Mouse (Mus musculus): Measurements from ENCODE around the gene Grcc10. TPM values are rescaled to one million over a fixed set of nuclear protein-coding genes. Genes with fewer than 3 reads are reported as not detected.

The Grcc10 gene
- 616 and 701 TPM in 2 replicates for polyA plus RNA-seq (2014; fragmentation: Nextera tagmentation; extraction: Ambion mirVana)

GRCm38 (mm10) chr6:124740888-124741761 is at the start of gene Grcc10:
Grcc10 (minus strand) TSS chr6:124741374.
- Histone ChIP-seq H3K9ac (peak within 1 kb of the TSS; percentile 96), H3K4me1 (replicated peaks; ENCODE audit: control insufficient read depth, insufficient read depth, low read length) (peaks cover 31% of the 10 kb centered on the region), H3K9me3 (ENCODE audit: control insufficient read depth, low read length) (no peaks in the 10 kb centered on the region), H3K36me3 (replicated peaks; ENCODE audit: control insufficient read depth, insufficient read depth) (peaks cover 30% of the 10 kb centered on the region), H3K4me3 (replicated peaks; ENCODE audit: low read length) (peak within 1 kb of the TSS; percentile 73), H3K4me2 (replicated peaks) (peak within 1 kb of the TSS; percentile 83), H3K27ac (peak within 1 kb of the TSS; percentile 98), H3K27me3 (ENCODE audit: control insufficient read depth, insufficient read depth, low read length) (no peaks in the 10 kb centered on the region)
- peak; percentile 88 for DNase-seq (ENCODE audit: low spot score)
- WGBS, result under 1% methylated on average over 41 of the region's 41 CpGs
- ATAC-seq (ENCODE audit: low FRiP score), result peak; percentile 78

- DNase-seq (ENCODE audit: low spot score) (no peak), ATAC-seq (ENCODE audit: low FRiP score) (no peak)
- Histone ChIP-seq H3K9me3 (ENCODE audit: control insufficient read depth, low read length) (no peaks in the 10 kb centered on the region), H3K9ac (no peak overlapping the region), H3K4me1 (replicated peaks; ENCODE audit: control insufficient read depth, insufficient read depth, low read length) (0 out of 2 replicates have a peak, but pooled peaks cover 3% of the 10 kb centered on the region), H3K27ac (no peak overlapping the region), H3K4me2 (replicated peaks) (no peak overlapping the region), H3K36me3 (replicated peaks; ENCODE audit: control insufficient read depth, insufficient read depth) (no peaks in the 10 kb centered on the region), H3K27me3 (ENCODE audit: control insufficient read depth, insufficient read depth, low read length) (no peaks in the 10 kb centered on the region), H3K4me3 (replicated peaks; ENCODE audit: low read length) (no peak overlapping the region)
- WGBS, result 79% methylated on average over 4 of the region's 4 CpGs
These were observed 48.9 kb upstream of the Grcc10 start for GRCm38 (mm10) chr6:124790121-124790520.

DNA sequence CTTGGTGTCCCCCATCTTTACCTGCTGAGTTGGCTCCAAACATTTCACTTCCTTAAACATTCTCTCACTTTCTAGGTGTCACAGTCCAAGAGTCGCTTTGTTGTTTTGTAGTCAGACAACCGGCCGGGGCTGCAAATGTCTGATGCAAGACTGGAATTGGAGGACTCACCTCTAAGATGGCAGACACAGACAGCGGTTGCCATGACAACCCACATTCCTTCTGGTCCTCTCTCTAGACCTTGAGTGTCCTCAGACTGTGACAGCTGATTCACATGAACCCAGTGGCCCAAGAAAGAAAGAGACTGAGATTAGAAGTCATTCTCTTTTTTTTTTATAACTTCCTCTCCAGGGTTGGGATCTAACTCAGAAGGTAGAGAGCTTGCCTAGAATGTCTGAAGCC is 48.3 kb upstream of the Grcc10 start:
- no peak for DNase-seq (ENCODE audit: low spot score)
- ATAC-seq (ENCODE audit: low FRiP score), result no peak
- no peaks in the 10 kb centered on the region for H3K9me3 ChIP-seq (ENCODE audit: control insufficient read depth, low read length)
- H3K27ac ChIP-seq, result no peak overlapping the region
- H3K4me1 ChIP-seq (replicated peaks; ENCODE audit: control insufficient read depth, insufficient read depth, low read length), result 0 out of 2 replicates have a peak, but pooled peaks cover 3% of the 10 kb centered on the region
- H3K4me2 ChIP-seq (replicated peaks), result no peak overlapping the region
- H3K36me3 ChIP-seq (replicated peaks; ENCODE audit: control insufficient read depth, insufficient read depth), result no peaks in the 10 kb centered on the region
- H3K9ac ChIP-seq, result no peak overlapping the region
- no peak overlapping the region for H3K4me3 ChIP-seq (replicated peaks; ENCODE audit: low read length)
- WGBS, result 78% methylated on average over 4 of the region's 4 CpGs
- no peaks in the 10 kb centered on the region for H3K27me3 ChIP-seq (ENCODE audit: control insufficient read depth, insufficient read depth, low read length)

- ATAC-seq (ENCODE audit: low FRiP score), result no peak
- H3K4me3 ChIP-seq (replicated peaks; ENCODE audit: low read length), result no peak overlapping the region
- no peak for DNase-seq (ENCODE audit: low spot score)
- no peaks in the 10 kb centered on the region for H3K36me3 ChIP-seq (replicated peaks; ENCODE audit: control insufficient read depth, insufficient read depth)
- no peak overlapping the region for H3K9ac ChIP-seq
- 0 out of 2 replicates have a peak, but pooled peaks cover 3% of the 10 kb centered on the region for H3K4me1 ChIP-seq (replicated peaks; ENCODE audit: control insufficient read depth, insufficient read depth, low read length)
- H3K9me3 ChIP-seq (ENCODE audit: control insufficient read depth, low read length), result no peaks in the 10 kb centered on the region
- H3K27ac ChIP-seq, result no peak overlapping the region
- no peaks in the 10 kb centered on the region for H3K27me3 ChIP-seq (ENCODE audit: control insufficient read depth, insufficient read depth, low read length)
- WGBS, result 74% methylated on average over 10 of the region's 10 CpGs
- no peak overlapping the region for H3K4me2 ChIP-seq (replicated peaks)
These were observed 46.5 kb upstream of the Grcc10 start for GRCm38 (mm10) chr6:124787722-124788121.

- H3K4me3 ChIP-seq (replicated peaks; ENCODE audit: low read length), result no peak overlapping the region
- H3K9me3 ChIP-seq (ENCODE audit: control insufficient read depth, low read length), result no peaks in the 10 kb centered on the region
- no peak overlapping the region for H3K4me2 ChIP-seq (replicated peaks)
- ATAC-seq (ENCODE audit: low FRiP score) (no peak), DNase-seq (ENCODE audit: low spot score) (no peak)
- no peaks in the 10 kb centered on the region for H3K27me3 ChIP-seq (ENCODE audit: control insufficient read depth, insufficient read depth, low read length)
- H3K9ac ChIP-seq, result no peak overlapping the region
- WGBS, result 60% methylated on average over 8 of the region's 8 CpGs
- no peak overlapping the region for H3K27ac ChIP-seq
- H3K4me1 ChIP-seq (replicated peaks; ENCODE audit: control insufficient read depth, insufficient read depth, low read length), result 0 out of 2 replicates have a peak, but pooled peaks cover 3% of the 10 kb centered on the region
- H3K36me3 ChIP-seq (replicated peaks; ENCODE audit: control insufficient read depth, insufficient read depth), result no peaks in the 10 kb centered on the region
These were observed 45.7 kb upstream of the Grcc10 start for GRCm38 (mm10) chr6:124786756-124787420.

DNA sequence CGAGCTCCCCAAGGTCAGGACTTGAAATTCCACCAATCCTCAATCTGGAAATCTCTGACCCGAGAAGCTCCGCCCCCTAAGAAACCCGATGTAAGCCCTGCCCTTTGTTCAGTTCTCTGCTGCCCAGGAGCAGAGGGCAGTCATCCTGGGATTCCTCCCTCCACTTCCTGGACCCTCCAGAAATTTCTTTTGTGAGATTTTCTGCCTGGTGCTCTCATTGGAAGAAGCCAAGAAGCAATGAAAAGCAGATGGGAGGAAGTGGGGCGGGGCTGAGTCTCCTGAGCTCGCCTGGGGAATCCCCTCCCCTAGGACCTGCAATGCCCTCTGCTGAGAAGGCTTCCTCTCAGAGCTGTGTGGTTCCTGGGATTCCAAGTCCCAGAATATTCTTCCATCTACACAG is 41.3 kb upstream of the Grcc10 start:
- no peaks in the 10 kb centered on the region for H3K36me3 ChIP-seq (replicated peaks; ENCODE audit: control insufficient read depth, insufficient read depth)
- no peak overlapping the region for H3K4me2 ChIP-seq (replicated peaks)
- WGBS, result 31% methylated on average over 6 of the region's 6 CpGs
- peaks cover 13% of the 10 kb centered on the region; the same call in 1 of the 2 replicates for H3K4me1 ChIP-seq (replicated peaks; ENCODE audit: control insufficient read depth, insufficient read depth, low read length)
- H3K9ac ChIP-seq, result no peak overlapping the region
- ATAC-seq (ENCODE audit: low FRiP score), result no peak
- no peak overlapping the region for H3K4me3 ChIP-seq (replicated peaks; ENCODE audit: low read length)
- H3K27me3 ChIP-seq (ENCODE audit: control insufficient read depth, insufficient read depth, low read length), result 0 out of 2 replicates have a peak, but pooled peaks cover 4% of the 10 kb centered on the region
- H3K9me3 ChIP-seq (ENCODE audit: control insufficient read depth, low read length), result no peaks in the 10 kb centered on the region
- DNase-seq (ENCODE audit: low spot score), result no peak
- H3K27ac ChIP-seq, result no peak overlapping the region

- Histone ChIP-seq H3K4me2 (replicated peaks) (no peak overlapping the region), H3K36me3 (replicated peaks; ENCODE audit: control insufficient read depth, insufficient read depth) (no peaks in the 10 kb centered on the region), H3K27ac (no peak overlapping the region), H3K4me3 (replicated peaks; ENCODE audit: low read length) (no peak overlapping the region), H3K9me3 (ENCODE audit: control insufficient read depth, low read length) (no peaks in the 10 kb centered on the region), H3K27me3 (ENCODE audit: control insufficient read depth, insufficient read depth, low read length) (0 out of 2 replicates have a peak, but pooled peaks cover 4% of the 10 kb centered on the region), H3K9ac (no peak overlapping the region), H3K4me1 (replicated peaks; ENCODE audit: control insufficient read depth, insufficient read depth, low read length) (peaks cover 13% of the 10 kb centered on the region; the same call in 1 of the 2 replicates)
- no peak for DNase-seq (ENCODE audit: low spot score)
- no peak for ATAC-seq (ENCODE audit: low FRiP score)
- 92% methylated on average over 7 of the region's 7 CpGs for WGBS
These were observed 39.7 kb upstream of the Grcc10 start for GRCm38 (mm10) chr6:124780917-124781316.

DNA sequence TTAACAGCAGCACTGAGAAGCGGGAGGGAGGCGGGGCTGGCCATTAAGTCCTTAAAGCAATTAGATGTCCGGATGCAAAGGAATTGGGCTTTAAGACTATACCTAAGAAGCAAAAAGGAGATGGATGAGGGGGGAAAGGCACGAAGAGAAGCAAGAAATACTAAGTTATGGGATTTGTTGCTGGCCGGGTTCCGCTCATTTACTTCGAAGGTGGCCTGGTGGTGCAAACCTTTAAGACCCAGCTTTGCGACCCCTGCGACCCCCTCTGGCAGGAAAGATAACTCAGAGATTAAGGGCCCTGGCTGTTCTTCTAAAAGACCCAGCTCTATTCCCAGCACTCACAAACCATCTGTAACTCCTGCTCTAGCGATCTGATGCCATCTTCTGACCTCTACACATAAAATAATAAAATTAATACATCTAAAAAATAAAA is 38.8 kb upstream of the Grcc10 start:
- 5% methylated on average over 10 of the region's 10 CpGs for WGBS
- Histone ChIP-seq H3K4me2 (replicated peaks) (peak overlapping the region; percentile 78), H3K9me3 (ENCODE audit: control insufficient read depth, low read length) (no peaks in the 10 kb centered on the region), H3K4me1 (replicated peaks; ENCODE audit: control insufficient read depth, insufficient read depth, low read length) (peaks cover 13% of the 10 kb centered on the region; the same call in 1 of the 2 replicates), H3K36me3 (replicated peaks; ENCODE audit: control insufficient read depth, insufficient read depth) (no peaks in the 10 kb centered on the region), H3K27ac (peak overlapping the region; percentile 32; the same call in 1 of the 2 replicates), H3K9ac (peak overlapping the region; percentile 49), H3K4me3 (replicated peaks; ENCODE audit: low read length) (peak overlapping the region; percentile 33), H3K27me3 (ENCODE audit: control insufficient read depth, insufficient read depth, low read length) (0 out of 2 replicates have a peak, but pooled peaks cover 4% of the 10 kb centered on the region)
- DNase-seq (ENCODE audit: low spot score) (no peak), ATAC-seq (ENCODE audit: low FRiP score) (no peak)

All from hindbrain, embryonic 14.5 days (tissue).